In genomic region chr15:31573692-31574091, GRCm38 (mm10) we compare ENCODE assay signal across 23 mouse cellular contexts. TPM values are rescaled to one million over a fixed set of nuclear protein-coding genes. Genes with fewer than 3 reads are reported as not detected.
DNase-seq lines count a peak whose midpoint lies in the region; ATAC-seq lines count a peak whose summit lies in the region.
"Had no signal": no experiment of that assay in that cellular context is flagged by ENCODE, and none has a peak within 500 bp of the region (broad histone marks: within the 10 kb centered on the region; RNA-seq: fewer than 3 reads in every experiment).

No protein-coding gene starts in this region.

- no peak overlapping the region for H3K4me3 ChIP-seq in liver, embryonic 13.5 days (replicated peaks)
- no peak overlapping the region for H3K4me3 ChIP-seq in liver, embryonic 16.5 days (ENCODE audit: low read depth, low read length)
- H3K4me3 ChIP-seq: gastrocnemius, adult 2 months; hindbrain, embryonic 13.5 days had no signal

- H3K36me3 ChIP-seq in liver, embryonic 13.5 days: no peaks in the 10 kb centered on the region
- no peaks in the 10 kb centered on the region for H3K36me3 ChIP-seq in liver, embryonic 16.5 days (ENCODE audit: control insufficient read depth, insufficient read depth)
- H3K36me3 ChIP-seq: hindbrain, embryonic 13.5 days had no signal

- no peak overlapping the region for H3K9ac ChIP-seq in liver, embryonic 13.5 days
- H3K9ac ChIP-seq in liver, embryonic 16.5 days (ENCODE audit: low read depth, low read length): no peak overlapping the region
- H3K9ac ChIP-seq: forebrain, postnatal 0 days; hindbrain, embryonic 13.5 days had no signal

- no peak overlapping the region for H3K27ac ChIP-seq in liver, embryonic 13.5 days
- H3K27ac ChIP-seq in liver, embryonic 16.5 days (ENCODE audit: low read length): peak overlapping the region; percentile 14; the same call in 1 of the 2 replicates
- H3K27ac ChIP-seq: gastrocnemius, adult 2 months; hindbrain, embryonic 13.5 days had no signal

- H3K4me2 ChIP-seq in liver, embryonic 13.5 days: no peak overlapping the region
- H3K4me2 ChIP-seq in liver, embryonic 16.5 days (ENCODE audit: low read depth, low read length): no peak overlapping the region
- H3K4me2 ChIP-seq: heart, embryonic 11.5 days; hindbrain, embryonic 13.5 days had no signal

- peaks cover 50% of the 10 kb centered on the region for H3K4me1 ChIP-seq in liver, embryonic 13.5 days (replicated peaks)
- peaks cover 21% of the 10 kb centered on the region for H3K4me1 ChIP-seq in liver, embryonic 16.5 days (ENCODE audit: control insufficient read depth, low read depth, low read length)

- DNase-seq in c-Kit-positive CD71-positive TER-119-negative erythroid progenitor cells, embryonic 14.5 days (ENCODE audit: low read depth): peak; percentile 15
- no peak for DNase-seq in liver, embryonic 13.5 days
- DNase-seq in adrenal gland, adult (ENCODE audit: inconsistent age in 2 of 2, low spot score in 1 of 2): no peak
- DNase-seq in lung, postnatal 4 days: no peak
- no peak for DNase-seq in embryo, embryonic 10 days (ENCODE audit: low spot score)
- DNase-seq: adrenal gland, postnatal 10 days; adrenal gland, postnatal 36 days; cerebellum, adult 11 months; cerebellum, adult 2 months; cerebellum, adult 9-11 months; cerebellum, postnatal 36 days; forebrain, postnatal 0 days; gastrocnemius, adult 2 months; gastrocnemius, postnatal 14 days; heart, adult 11 months had no signal

- H3K9me3 ChIP-seq in liver, embryonic 13.5 days (replicated peaks): no peaks in the 10 kb centered on the region
- no peaks in the 10 kb centered on the region for H3K9me3 ChIP-seq in liver, embryonic 16.5 days (replicated peaks; ENCODE audit: control insufficient read depth, low read length)
- H3K9me3 ChIP-seq: hindbrain, embryonic 13.5 days had no signal

- ATAC-seq in liver, embryonic 13.5 days (ENCODE audit: low read depth): peak; percentile 66
- ATAC-seq in liver, embryonic 16.5 days (ENCODE audit: low read depth): 0 out of 2 replicates have a peak, but pooled peaks have one; percentile 34
- ATAC-seq in megakaryocyte-erythroid progenitor cell, adult 5-6 weeks (replicated peaks; ENCODE audit: low FRiP score, low TSS enrichment, poor library complexity, severe bottlenecking): peak; percentile 51
- ATAC-seq: activated CD4-positive, CD25-positive, alpha-beta regulatory T cell, adult 4 months; CD4-positive, CD25-positive, alpha-beta regulatory T cell, adult 4 months; forebrain, embryonic 14.5 days; forebrain, postnatal 0 days; hindbrain, embryonic 16.5 days had no signal

- no peaks in the 10 kb centered on the region for H3K27me3 ChIP-seq in liver, embryonic 13.5 days
- H3K27me3 ChIP-seq in liver, embryonic 16.5 days (ENCODE audit: control insufficient read depth, insufficient read depth, low read depth, low read length): no peaks in the 10 kb centered on the region
- H3K27me3 ChIP-seq: hindbrain, embryonic 13.5 days had no signal

RNA-seq across cellular contexts. Expression of gene Cmbl, which starts 8.5 kb away (rescaled TPM):
- polyA plus RNA-seq in liver, embryonic 13.5 days (2015; fragmentation: Nextera tagmentation; extraction: Ambion mirVana): 5.0 and 5.3 TPM in 2 replicates
- polyA plus RNA-seq in liver, embryonic 16.5 days (2015; fragmentation: Nextera tagmentation; extraction: Ambion mirVana): 12.7 and 16.4 TPM in 2 replicates
- not detected in 2 replicates for total RNA-seq in megakaryocyte-erythroid progenitor cell, adult 5-6 weeks (2014; fragmentation: Nextera tagmentation)
- total RNA-seq in megakaryocyte-erythroid progenitor cell, adult 5-6 weeks (2017): not detected in 2 replicates
- polyA plus RNA-seq: CD4-positive, CD25-positive, alpha-beta regulatory T cell, adult 4 months had no signal

RNA-seq across cellular contexts. Expression of gene Cct5, which starts 27.9 kb away (rescaled TPM):
- polyA plus RNA-seq in liver, embryonic 13.5 days (2015; fragmentation: Nextera tagmentation; extraction: Ambion mirVana): 409 and 450 TPM in 2 replicates
- 229 and 244 TPM in 2 replicates for polyA plus RNA-seq in liver, embryonic 16.5 days (2015; fragmentation: Nextera tagmentation; extraction: Ambion mirVana)
- 506 and 590 TPM in 2 replicates for total RNA-seq in megakaryocyte-erythroid progenitor cell, adult 5-6 weeks (2014; fragmentation: Nextera tagmentation)
- 614 and 625 TPM in 2 replicates for total RNA-seq in megakaryocyte-erythroid progenitor cell, adult 5-6 weeks (2017)

RNA-seq across cellular contexts. Expression of gene Fam173b, which starts 28.0 kb away (rescaled TPM):
- 9.3 and 10.3 TPM in 2 replicates for polyA plus RNA-seq in liver, embryonic 13.5 days (2015; fragmentation: Nextera tagmentation; extraction: Ambion mirVana)
- 7.1 TPM in 2 replicates for polyA plus RNA-seq in liver, embryonic 16.5 days (2015; fragmentation: Nextera tagmentation; extraction: Ambion mirVana)
- 15.0 and 22.3 TPM in 2 replicates for total RNA-seq in megakaryocyte-erythroid progenitor cell, adult 5-6 weeks (2014; fragmentation: Nextera tagmentation)
- 5.7 and 11.0 TPM in 2 replicates for total RNA-seq in megakaryocyte-erythroid progenitor cell, adult 5-6 weeks (2017)

RNA-seq across cellular contexts. Expression of gene March6, which starts 42.8 kb away (rescaled TPM):
- 12.7 and 16.2 TPM in 2 replicates for polyA plus RNA-seq in liver, embryonic 13.5 days (2015; fragmentation: Nextera tagmentation; extraction: Ambion mirVana)
- polyA plus RNA-seq in liver, embryonic 16.5 days (2015; fragmentation: Nextera tagmentation; extraction: Ambion mirVana): 15.8 TPM in 2 replicates
- 57.2 and 60.8 TPM in 2 replicates for total RNA-seq in megakaryocyte-erythroid progenitor cell, adult 5-6 weeks (2014; fragmentation: Nextera tagmentation)
- 53.1 and 62.4 TPM in 2 replicates for total RNA-seq in megakaryocyte-erythroid progenitor cell, adult 5-6 weeks (2017)
